Mouse (Mus musculus): Measurements from ENCODE around the gene Itga7. TPM values are rescaled to one million over a fixed set of nuclear protein-coding genes. Genes with fewer than 3 reads are reported as not detected.

Itga7 gene
- total and polyA plus RNA-seq, 3 experiments = 0.04 to 0.14 TPM; not detected in 1

GRCm38 (mm10) chr10:128923013-128923691 is 10.5 kb upstream of the Itga7 start (continued):
- no peak for TF ChIP-seq SMC3 (IDR thresholded peaks at IDR 0.05; ENCODE audit: low read depth, low read length)
- no peak for TF ChIP-seq POLR2AphosphoS5 (IDR thresholded peaks at IDR 0.05; ENCODE audit: borderline replicate concordance, low read depth, low read length)
- TF ChIP-seq ETS1 (IDR thresholded peaks at IDR 0.05; ENCODE audit: low read depth, low read length) = 0 out of 2 replicates have a peak, but pooled peaks have one; percentile 11

- TF ChIP-seq POLR2AphosphoS5 (IDR thresholded peaks at IDR 0.05; ENCODE audit: borderline replicate concordance, low read depth, low read length) (no peak), TCF12 (IDR thresholded peaks at IDR 0.05; ENCODE audit: low read depth, low read length) (no peak), ZNF384 (IDR thresholded peaks at IDR 0.05; ENCODE audit: low read depth, low read length) (no peak), KAT2A (conservative IDR thresholded peaks at IDR 0.05; ENCODE audit: low read depth, low read length) (no peak), POLR2A (IDR thresholded peaks at IDR 0.05; ENCODE audit: control insufficient read depth in 1 of 2, insufficient read depth in 1 of 2, low read depth in 1 of 2, low read length in 2 of 2, poor library complexity in 1 of 2) (no peak), USF1 (IDR thresholded peaks at IDR 0.05; ENCODE audit: low read depth, low read length) (no peak), MEF2A (IDR thresholded peaks at IDR 0.05; ENCODE audit: extremely low read depth, insufficient replicate concordance, low read depth, low read length, poor library complexity, severe bottlenecking) (no peak), ELF1 (IDR thresholded peaks at IDR 0.05; ENCODE audit: low read depth, low read length) (no peak), MYC (IDR thresholded peaks at IDR 0.05; ENCODE audit: low read depth, low read length) (no peak), CTCF (IDR thresholded peaks at IDR 0.05 in 2 of 3, conservative IDR thresholded peaks at IDR 0.05 in 1 of 3; ENCODE audit: control insufficient read depth in 1 of 3, insufficient read depth in 1 of 3, low read depth in 2 of 3, low read length in 3 of 3, poor library complexity in 1 of 3, severe bottlenecking in 1 of 3) (no peak), RCOR1 (IDR thresholded peaks at IDR 0.05; ENCODE audit: low read depth, low read length) (no peak), RAD21 (IDR thresholded peaks at IDR 0.05; ENCODE audit: low read depth, low read length) (no peak), ETS1 (IDR thresholded peaks at IDR 0.05; ENCODE audit: low read depth, low read length) (no peak), BHLHE40 (IDR thresholded peaks at IDR 0.05; ENCODE audit: borderline replicate concordance, low read depth, low read length) (no peak), GATA1 (IDR thresholded peaks at IDR 0.05; ENCODE audit: low read depth, low read length) (no peak), HCFC1 (IDR thresholded peaks at IDR 0.05; ENCODE audit: low read depth, low read length) (no peak), UBTF (IDR thresholded peaks at IDR 0.05; ENCODE audit: borderline replicate concordance, insufficient read depth, low read depth, low read length) (no peak), ZC3H11A (IDR thresholded peaks at IDR 0.05; ENCODE audit: low read depth, low read length) (no peak), MAZ (IDR thresholded peaks at IDR 0.05; ENCODE audit: low read depth, low read length) (no peak), ZMIZ1 (IDR thresholded peaks at IDR 0.05; ENCODE audit: low read depth, low read length) (no peak)
- Histone ChIP-seq H3K4me1 (ENCODE audit: control insufficient read depth in 1 of 2, insufficient read depth in 2 of 2, low read length in 2 of 2) (peaks cover 0 to 20% of the 10 kb centered on the region in 2 experiments; a peak in 3 of 4 replicates), H3K9ac (ENCODE audit: control insufficient read depth, low read depth, low read length, poor library complexity, severe bottlenecking) (peak within 1 kb of the TSS; percentile 82), H3K27me3 (ENCODE audit: control insufficient read depth in 1 of 2, insufficient read depth in 2 of 2, low read length in 2 of 2) (peaks cover 2 to 4% of the 10 kb centered on the region in 2 experiments; a peak in 2 of 4 replicates), H3K79me2 (ENCODE audit: control insufficient read depth, insufficient read depth, low read length, poor library complexity) (peaks cover 3% of the 10 kb centered on the region; the same call in 1 of the 2 replicates), H3K36me3 (ENCODE audit: control insufficient read depth in 1 of 2, insufficient read depth in 2 of 2, low read length in 2 of 2) (peaks cover 0 to 2% of the 10 kb centered on the region in 2 experiments; a peak in 1 of 4 replicates), H3K9me3 (replicated peaks; ENCODE audit: insufficient read depth, low read length) (no peaks in the 10 kb centered on the region), H3K27ac (ENCODE audit: control insufficient read depth, low read depth, low read length) (peak within 1 kb of the TSS; percentile 46), H3K4me3 (ENCODE audit: control insufficient read depth in 1 of 2, insufficient read depth in 1 of 2, low read depth in 2 of 2, low read length in 2 of 2) (peak within 1 kb of the TSS; percentile 65 to 79)
- no peak for DNase-seq (ENCODE audit: low read depth, low spot score)
Measured at GRCm38 (mm10) chr10:128923935-128924334, 9.7 kb upstream of the Itga7 start, which contains the start of gene Bloc1s1. Bloc1s1 (minus strand) TSS chr10:128924035.
